Mouse (Mus musculus): ENCODE data around the gene Tcam1.

DNA sequence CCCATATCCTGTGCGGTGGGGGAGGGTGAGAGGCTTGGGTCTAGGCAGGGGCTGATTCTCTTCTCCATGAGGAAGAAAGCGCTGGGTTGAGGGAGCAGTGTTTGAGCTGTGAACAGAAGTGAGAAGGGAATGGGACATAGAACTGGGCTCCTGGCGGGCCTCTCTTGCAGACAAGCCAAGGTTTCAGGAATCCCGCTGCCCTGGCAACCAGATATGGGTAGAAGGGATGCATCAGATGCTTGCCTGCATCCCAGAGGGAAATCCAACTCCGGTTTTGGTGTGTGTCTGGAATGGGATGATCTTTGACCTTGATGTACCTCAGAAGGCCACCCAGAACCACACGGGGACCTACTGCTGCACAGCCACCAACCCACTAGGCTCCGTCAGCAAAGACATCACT lies 9.7 kb downstream of the Tcam1 start:
- TF ChIP-seq CTCF (IDR thresholded peaks at IDR 0.05) (no peak), POLR2A (IDR thresholded peaks at IDR 0.05; ENCODE audit: insufficient read depth, low read depth, low read length) (no peak), EP300 (IDR thresholded peaks at IDR 0.05; ENCODE audit: insufficient read depth, low read depth, low read length) (no peak)
